Mouse (Mus musculus): ENCODE measurements at regions not wholly inside any gene's neighbourhood (a gene's known extent, or its start where the extent isn't known, plus 50 kb on each side); places are given as distances from the start of the nearest gene placed in this dataset.

DNA sequence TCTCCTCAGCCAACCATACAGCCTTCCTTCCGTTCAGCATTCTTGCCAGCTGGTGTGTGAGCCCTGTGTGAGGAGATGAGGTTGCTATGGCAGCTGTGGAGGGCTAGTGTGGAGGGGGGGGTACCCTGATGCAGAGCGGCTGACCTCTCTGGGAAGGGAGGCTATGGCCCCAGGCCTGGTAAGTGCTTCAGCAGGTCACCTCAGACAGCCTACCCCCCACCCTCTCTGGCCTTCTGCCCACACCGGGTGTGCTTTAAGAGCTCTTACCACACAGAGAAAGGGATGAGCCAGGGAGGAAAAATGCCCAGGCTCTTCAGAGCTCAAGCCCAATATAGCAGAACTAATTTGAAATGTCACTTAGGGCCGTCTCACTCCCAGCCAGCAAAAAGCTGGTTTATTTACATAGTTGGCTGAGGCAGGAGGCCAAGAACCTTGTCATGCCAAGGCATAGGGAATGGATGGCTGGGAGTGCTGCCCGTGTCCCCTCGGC lies 69.1 kb upstream of the Pja1 start:
- no peak for DNase-seq

DNA sequence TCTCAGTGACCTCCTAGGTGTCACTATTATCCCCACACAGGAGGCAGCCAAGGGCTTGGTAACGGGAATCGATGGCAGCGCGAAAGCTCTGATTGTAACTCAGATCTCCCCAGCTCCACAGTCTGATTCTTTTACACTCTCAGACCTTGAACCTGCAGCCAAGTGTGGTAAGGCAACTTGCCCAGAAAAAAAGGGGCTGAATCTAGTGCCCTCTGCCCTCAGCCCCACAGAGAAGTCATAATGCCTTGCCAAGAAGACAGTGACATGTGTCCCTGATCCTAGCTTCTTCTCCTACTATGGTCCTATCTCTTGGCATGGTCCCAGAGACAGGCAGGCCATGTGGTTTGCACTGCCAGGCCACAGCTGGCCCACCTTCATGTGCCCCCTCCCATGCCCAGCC lies 68.6 kb upstream of the Pja1 start:
- DNase-seq, result no peak

DNA sequence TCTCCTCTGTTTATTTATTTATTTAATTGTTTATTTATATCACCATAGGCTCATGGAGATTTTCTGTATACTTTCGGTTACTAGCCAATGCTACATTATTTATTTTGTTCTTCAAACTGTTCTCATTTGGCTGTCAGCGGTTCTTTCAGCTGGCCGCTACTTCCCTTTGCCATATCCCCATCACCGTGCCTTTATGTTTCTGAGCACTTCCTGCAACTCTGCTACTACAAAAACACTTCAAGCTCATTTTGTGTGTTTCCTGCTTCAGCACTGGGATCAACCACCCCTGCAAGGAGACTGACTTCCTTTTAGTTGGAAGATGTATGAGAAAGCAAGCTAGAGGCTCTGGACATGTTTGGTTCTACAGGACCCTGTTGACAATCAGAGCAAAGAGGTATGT lies 66.7 kb upstream of the Pja1 start:
- no peak for DNase-seq

DNA sequence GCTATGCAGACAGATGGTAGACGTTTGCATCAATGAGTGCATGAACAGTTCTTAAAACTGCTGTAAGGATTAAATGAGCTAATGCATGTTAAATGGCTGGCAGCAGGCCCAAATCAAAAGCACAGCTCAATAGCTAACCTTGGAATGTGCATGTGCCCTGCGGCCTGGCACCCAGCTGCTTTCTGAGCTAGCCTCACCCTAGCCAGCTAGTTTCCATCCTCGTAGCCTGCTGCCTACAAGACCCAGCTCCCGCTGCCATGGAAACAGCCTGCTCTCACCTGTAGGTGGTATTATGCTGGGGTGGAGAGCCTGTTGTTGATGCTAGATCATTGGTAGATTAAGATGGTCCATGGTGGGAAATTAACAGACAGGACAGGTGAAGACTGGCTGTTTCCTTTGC lies 63.8 kb upstream of the Pja1 start:
- DNase-seq, result peak; percentile 26

GRCm38 (mm10) chrX:99531154-99531553 lies 60.1 kb upstream of the Pja1 start:
- peak; percentile 28 for DNase-seq

- no peak for DNase-seq
These were observed 59.4 kb upstream of the Pja1 start for GRCm38 (mm10) chrX:99530511-99530910.

GRCm38 (mm10) chrX:99523306-99523705 lies 52.2 kb upstream of the Pja1 start:
- DNase-seq, result no peak

DNA sequence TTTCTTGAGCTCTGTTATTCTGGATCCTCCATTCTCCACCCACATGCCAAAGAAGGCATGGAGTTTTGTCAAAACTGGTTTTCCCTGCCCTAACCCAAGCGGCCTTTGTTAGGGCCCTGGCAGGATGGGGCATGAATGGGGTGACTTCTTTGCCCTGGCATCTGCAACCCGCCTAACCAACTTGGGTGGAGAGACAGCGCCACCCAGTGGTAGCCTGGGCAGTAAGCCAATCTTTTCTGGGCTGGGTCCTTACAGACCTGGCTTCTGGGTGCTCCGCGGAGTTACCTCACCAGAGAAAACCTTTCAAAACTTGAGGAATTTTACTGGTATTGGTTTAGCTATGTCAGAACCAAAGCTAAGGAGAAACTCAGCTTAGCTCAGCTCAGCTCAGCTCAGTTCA lies 51.8 kb upstream of the Pja1 start:
- peak; percentile 60 for DNase-seq

GRCm38 (mm10) chrX:99522289-99522688 lies 51.2 kb upstream of the Pja1 start:
- no peak for DNase-seq

DNA sequence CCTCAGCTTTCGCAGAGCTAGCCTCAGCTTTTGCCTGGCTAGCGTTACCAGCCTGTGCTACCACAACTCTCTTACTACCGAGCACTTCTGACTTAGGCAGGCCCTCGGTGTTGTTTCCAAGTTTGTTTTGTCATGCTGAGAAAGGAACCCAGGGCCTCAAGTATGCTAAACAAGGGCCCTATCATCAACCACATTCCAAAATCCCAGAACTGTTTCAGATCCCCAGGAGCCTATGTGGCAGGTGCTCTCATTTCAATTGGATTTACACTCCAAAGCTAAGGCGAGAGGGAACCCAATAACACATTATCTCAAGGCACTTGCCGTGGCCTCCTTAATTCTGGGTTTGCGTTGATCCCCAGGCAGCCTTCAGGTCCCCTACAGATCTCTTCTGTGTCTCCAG lies 50.8 kb upstream of the Pja1 start:
- DNase-seq, result no peak

Measured in right cerebral cortex, adult 18-20 months (tissue).